Mouse (Mus musculus): ENCODE data around the gene Slc1a1. TPM values are rescaled to one million over a fixed set of nuclear protein-coding genes. Genes with fewer than 3 reads are reported as not detected.

Slc1a1 gene
- polyA plus RNA-seq, 1 experiment from 2014 or later, result 0.34 TPM

DNA sequence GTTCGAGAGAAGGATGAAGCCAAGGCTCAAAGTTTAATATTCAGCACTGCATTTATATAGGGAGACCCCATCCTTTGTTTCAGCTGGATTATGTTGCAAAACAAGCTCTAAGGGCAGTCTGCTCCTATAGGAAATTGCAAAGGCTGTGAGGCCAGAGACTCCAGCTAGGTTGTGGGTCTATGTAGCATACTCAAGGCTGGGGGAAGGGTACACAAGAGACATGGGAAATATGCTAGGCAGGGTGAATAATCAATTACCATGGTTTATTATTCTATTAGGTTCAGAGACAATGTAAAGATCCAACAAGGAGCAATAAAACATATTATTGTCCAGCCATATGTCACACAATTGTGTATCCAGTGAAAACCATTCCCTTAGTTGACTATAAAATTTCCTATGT is 57.0 kb downstream of the Slc1a1 start:
- no peak overlapping the region for H3K4me2 ChIP-seq
- H3K9me3 ChIP-seq, result no peaks in the 10 kb centered on the region
- no peak overlapping the region for H3K4me3 ChIP-seq (replicated peaks)
- WGBS, result 94% methylated on average over 1 of the region's 1 CpGs
- no peaks in the 10 kb centered on the region for H3K27me3 ChIP-seq
- no peak overlapping the region for H3K27ac ChIP-seq
- H3K9ac ChIP-seq (replicated peaks), result no peak overlapping the region
- peaks cover 8% of the 10 kb centered on the region; the same call in 1 of the 2 replicates for H3K4me1 ChIP-seq (replicated peaks)
- H3K36me3 ChIP-seq, result no peaks in the 10 kb centered on the region
- no peak for ATAC-seq (ENCODE audit: insufficient number of reproducible peaks, insufficient read depth, low FRiP score, low TSS enrichment, low read depth)

DNA sequence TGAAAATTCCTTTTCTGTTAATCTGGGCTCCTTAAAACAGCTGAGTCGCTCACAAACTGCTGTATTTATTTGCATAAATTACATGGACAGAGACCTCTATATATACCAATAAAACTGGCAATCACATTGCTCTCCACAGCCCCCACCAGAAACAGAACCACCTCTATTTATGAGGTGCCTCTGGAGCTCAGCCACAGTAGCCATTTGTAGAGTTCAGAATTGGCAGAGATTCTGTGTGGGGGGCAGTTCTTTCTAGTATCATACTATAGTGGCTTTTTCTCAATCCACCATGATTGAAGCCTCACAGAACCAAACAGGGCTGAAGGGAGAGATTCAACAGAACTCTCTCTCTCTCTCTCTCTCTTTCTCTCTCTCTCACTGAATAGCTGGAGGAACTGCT is 61.8 kb downstream of the Slc1a1 start:
- 74% methylated on average over 1 of the region's 1 CpGs for WGBS

DNA sequence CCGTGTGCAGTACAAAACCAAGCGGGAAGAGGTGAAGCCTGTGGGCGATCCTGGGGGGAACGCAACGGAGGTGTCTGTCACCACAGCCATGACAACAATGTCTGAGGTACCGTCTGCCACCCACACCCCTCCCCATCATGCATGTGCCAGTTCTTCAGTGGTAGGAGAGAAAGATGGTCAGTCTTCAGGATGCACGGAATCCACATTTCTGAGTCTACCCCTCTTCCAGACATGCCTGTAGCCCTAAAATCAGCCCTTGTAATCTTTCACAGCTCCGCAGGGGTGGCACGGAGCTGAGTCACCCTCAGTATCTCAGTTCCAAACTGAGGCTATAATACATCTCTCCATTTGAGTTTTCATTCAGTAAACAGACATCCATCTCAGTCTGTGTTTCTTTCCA is 62.6 kb downstream of the Slc1a1 start:
- H3K9ac ChIP-seq (replicated peaks), result no peak overlapping the region
- H3K36me3 ChIP-seq, result no peaks in the 10 kb centered on the region
- no peak overlapping the region for H3K4me3 ChIP-seq (replicated peaks)
- H3K4me2 ChIP-seq, result no peak overlapping the region
- no peaks in the 10 kb centered on the region for H3K9me3 ChIP-seq
- peaks cover 8% of the 10 kb centered on the region; the same call in 1 of the 2 replicates for H3K4me1 ChIP-seq (replicated peaks)
- WGBS, result 78% methylated on average over 9 of the region's 9 CpGs
- H3K27ac ChIP-seq, result no peak overlapping the region
- ATAC-seq (ENCODE audit: insufficient number of reproducible peaks, insufficient read depth, low FRiP score, low TSS enrichment, low read depth), result no peak
- H3K27me3 ChIP-seq, result no peaks in the 10 kb centered on the region

More for the DNA sequence above, 61.8 kb downstream of the Slc1a1 start:
- H3K4me1 ChIP-seq (replicated peaks), result peaks cover 8% of the 10 kb centered on the region; the same call in 1 of the 2 replicates
- no peaks in the 10 kb centered on the region for H3K9me3 ChIP-seq
- ATAC-seq (ENCODE audit: insufficient number of reproducible peaks, insufficient read depth, low FRiP score, low TSS enrichment, low read depth), result no peak
- no peaks in the 10 kb centered on the region for H3K36me3 ChIP-seq
- no peak overlapping the region for H3K9ac ChIP-seq (replicated peaks)
- H3K4me2 ChIP-seq, result no peak overlapping the region
- no peak overlapping the region for H3K27ac ChIP-seq
- no peak overlapping the region for H3K4me3 ChIP-seq (replicated peaks)
- no peaks in the 10 kb centered on the region for H3K27me3 ChIP-seq

- ATAC-seq (ENCODE audit: insufficient number of reproducible peaks, insufficient read depth, low FRiP score, low TSS enrichment, low read depth), result no peak
- no peaks in the 10 kb centered on the region; the same call in 1 of the 2 replicates for H3K27me3 ChIP-seq
- no peaks in the 10 kb centered on the region for H3K9me3 ChIP-seq
- H3K4me3 ChIP-seq (replicated peaks), result no peak overlapping the region
- no peaks in the 10 kb centered on the region for H3K36me3 ChIP-seq
- 94% methylated on average over 2 of the region's 2 CpGs for WGBS
- no peak overlapping the region for H3K4me2 ChIP-seq
- no peak overlapping the region for H3K9ac ChIP-seq (replicated peaks)
- 0 out of 2 replicates have a peak, but pooled peaks cover 4% of the 10 kb centered on the region for H3K4me1 ChIP-seq (replicated peaks)
- no peak overlapping the region for H3K27ac ChIP-seq
Measured at GRCm38 (mm10) chr19:28900771-28901170, 65.9 kb downstream of the Slc1a1 start.

DNA sequence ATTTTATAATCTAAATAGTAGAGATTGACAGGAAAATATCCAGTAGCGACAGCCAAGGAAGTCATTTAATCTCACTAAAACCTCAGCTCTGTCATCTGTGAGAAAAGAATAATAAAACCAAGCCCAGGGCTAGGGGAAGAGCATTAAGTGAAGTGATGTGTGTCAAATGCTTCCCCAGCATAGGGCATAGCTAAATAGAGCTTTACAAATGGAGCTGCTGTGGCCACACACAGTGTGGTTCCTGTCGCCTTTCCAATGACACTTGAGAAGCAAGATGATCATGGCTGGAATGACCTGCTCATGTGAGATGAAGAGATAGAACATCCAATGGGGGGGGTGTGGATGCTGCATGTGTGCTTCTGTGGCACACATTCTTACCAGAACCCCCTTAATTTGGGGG is 67.3 kb downstream of the Slc1a1 start:
- Histone ChIP-seq H3K9me3 (no peaks in the 10 kb centered on the region), H3K4me1 (replicated peaks) (peaks cover 1% of the 10 kb centered on the region; the same call in 1 of the 2 replicates), H3K4me2 (no peak overlapping the region), H3K9ac (replicated peaks) (no peak overlapping the region), H3K4me3 (replicated peaks) (no peak overlapping the region), H3K27ac (no peak overlapping the region), H3K36me3 (no peaks in the 10 kb centered on the region), H3K27me3 (no peaks in the 10 kb centered on the region; the same call in 1 of the 2 replicates)
- 71% methylated on average over 2 of the region's 2 CpGs for WGBS
- no peak for ATAC-seq (ENCODE audit: insufficient number of reproducible peaks, insufficient read depth, low FRiP score, low TSS enrichment, low read depth)

DNA sequence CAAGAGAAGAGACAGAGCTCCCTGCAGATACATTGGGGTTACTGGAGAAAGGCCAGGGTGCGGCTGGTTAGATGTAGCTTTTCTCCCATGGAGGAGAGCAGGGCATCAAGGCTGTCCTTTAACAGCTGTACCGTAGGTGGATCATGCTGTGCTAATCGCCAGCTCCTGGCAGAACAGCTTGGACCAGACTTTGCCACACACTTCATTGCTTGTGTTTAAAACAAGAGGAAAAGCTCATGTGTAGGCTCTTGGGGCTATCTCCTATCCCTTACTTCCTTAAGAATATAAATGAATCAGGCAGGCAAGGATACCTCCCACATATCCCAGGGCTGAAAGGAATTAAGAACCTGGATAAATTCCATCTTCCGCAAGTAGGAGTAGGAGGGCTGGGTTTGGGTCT is 68.0 kb downstream of the Slc1a1 start:
- no peak overlapping the region for H3K4me3 ChIP-seq (replicated peaks)
- H3K27me3 ChIP-seq, result no peaks in the 10 kb centered on the region; the same call in 1 of the 2 replicates
- no peaks in the 10 kb centered on the region for H3K9me3 ChIP-seq
- no peak overlapping the region for H3K9ac ChIP-seq (replicated peaks)
- WGBS, result 82% methylated on average over 4 of the region's 4 CpGs
- H3K36me3 ChIP-seq, result no peaks in the 10 kb centered on the region
- H3K4me2 ChIP-seq, result no peak overlapping the region
- no peak overlapping the region for H3K27ac ChIP-seq
- ATAC-seq (ENCODE audit: insufficient number of reproducible peaks, insufficient read depth, low FRiP score, low TSS enrichment, low read depth), result no peak
- peaks cover 8% of the 10 kb centered on the region for H3K4me1 ChIP-seq (replicated peaks)

DNA sequence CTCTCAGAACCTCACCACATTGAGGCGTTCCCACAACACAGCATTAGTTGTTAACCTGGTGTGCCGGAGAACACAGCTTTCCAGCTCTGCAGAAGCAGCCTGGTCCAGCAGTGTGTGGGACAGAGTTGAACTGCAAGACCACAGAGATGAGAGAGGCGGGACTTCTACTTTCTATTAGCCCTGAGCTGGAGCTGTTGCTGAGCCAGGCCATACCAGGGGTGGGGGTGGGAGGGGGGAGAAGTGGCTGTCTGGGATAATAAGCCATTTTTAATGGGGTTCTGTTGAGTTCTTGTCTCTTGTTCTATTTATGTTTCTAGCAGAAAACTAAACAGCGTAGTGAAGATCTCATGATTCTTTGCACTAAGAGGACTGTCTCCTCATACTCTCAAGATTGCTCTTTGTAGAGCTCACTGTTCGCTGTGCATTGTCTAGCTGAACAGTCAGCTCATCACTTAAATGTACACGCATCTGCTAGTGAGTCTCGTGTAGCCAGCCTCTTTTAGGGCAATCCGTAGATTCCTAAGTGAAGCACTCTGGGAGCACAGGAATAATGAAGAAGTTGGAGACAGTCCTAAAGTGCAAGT is 68.8 kb downstream of the Slc1a1 start:
- 86% methylated on average over 8 of the region's 8 CpGs for whole genome bisulfite sequencing
- H3K4me3 ChIP-seq (replicated peaks), result no peak overlapping the region
- no peak overlapping the region for H3K27ac ChIP-seq
- no peaks in the 10 kb centered on the region; the same call in 1 of the 2 replicates for H3K27me3 ChIP-seq
- no peak overlapping the region for H3K4me2 ChIP-seq
- no peaks in the 10 kb centered on the region for H3K36me3 ChIP-seq
- ATAC-seq (ENCODE audit: insufficient number of reproducible peaks, insufficient read depth, low FRiP score, low TSS enrichment, low read depth), result no peak
- peaks cover 16% of the 10 kb centered on the region for H3K4me1 ChIP-seq (replicated peaks)
- no peak overlapping the region; the same call in 1 of the 2 replicates for H3K9ac ChIP-seq (replicated peaks)
- no peaks in the 10 kb centered on the region for H3K9me3 ChIP-seq

GRCm38 (mm10) chr19:28908186-28908585 is 73.3 kb downstream of the Slc1a1 start:
- 15% methylated on average over 4 of the region's 4 CpGs for WGBS
- ATAC-seq (ENCODE audit: insufficient number of reproducible peaks, insufficient read depth, low FRiP score, low TSS enrichment, low read depth), result no peak

DNA sequence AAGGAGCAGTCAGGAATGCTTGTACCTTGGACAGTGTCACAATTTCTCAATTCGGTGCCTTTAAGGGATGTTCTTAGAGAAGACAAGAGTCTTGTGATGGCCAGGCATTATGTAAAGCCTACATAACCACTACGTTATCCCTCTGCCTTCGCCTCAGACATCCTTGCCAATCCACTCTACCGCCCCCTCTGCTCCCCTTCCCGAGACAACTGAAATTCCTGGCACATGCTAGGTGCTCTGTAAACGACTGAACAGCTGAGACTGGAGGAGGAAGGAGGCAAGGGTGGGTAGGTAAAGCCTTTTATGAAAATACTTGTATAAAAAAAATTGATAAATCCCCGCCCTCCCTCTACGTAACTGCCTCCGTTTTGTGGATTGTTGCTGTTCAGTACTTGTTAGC is 73.8 kb downstream of the Slc1a1 start:
- no peak overlapping the region for H3K4me2 ChIP-seq
- H3K9ac ChIP-seq (replicated peaks), result no peak overlapping the region
- no peaks in the 10 kb centered on the region for H3K9me3 ChIP-seq
- 59% methylated on average over 9 of the region's 9 CpGs for WGBS
- H3K27ac ChIP-seq, result no peak overlapping the region
- no peak overlapping the region for H3K4me3 ChIP-seq (replicated peaks)
- ATAC-seq (ENCODE audit: insufficient number of reproducible peaks, insufficient read depth, low FRiP score, low TSS enrichment, low read depth), result no peak
- H3K4me1 ChIP-seq (replicated peaks), result peaks cover 18% of the 10 kb centered on the region
- H3K36me3 ChIP-seq, result no peaks in the 10 kb centered on the region
- H3K27me3 ChIP-seq, result no peaks in the 10 kb centered on the region; the same call in 1 of the 2 replicates

More at GRCm38 (mm10) chr19:28908186-28908585, 73.3 kb downstream of the Slc1a1 start:
- Histone ChIP-seq H3K9ac (replicated peaks) (no peak overlapping the region), H3K9me3 (no peaks in the 10 kb centered on the region), H3K36me3 (no peaks in the 10 kb centered on the region), H3K4me3 (replicated peaks) (no peak overlapping the region), H3K4me2 (no peak overlapping the region), H3K27ac (no peak overlapping the region), H3K27me3 (no peaks in the 10 kb centered on the region; the same call in 1 of the 2 replicates), H3K4me1 (replicated peaks) (peaks cover 18% of the 10 kb centered on the region)

- no peak for ATAC-seq (ENCODE audit: insufficient number of reproducible peaks, insufficient read depth, low FRiP score, low TSS enrichment, low read depth)
- no peak overlapping the region for H3K4me3 ChIP-seq (replicated peaks)
- H3K27me3 ChIP-seq, result no peaks in the 10 kb centered on the region
- no peak overlapping the region for H3K9ac ChIP-seq (replicated peaks)
- no peak overlapping the region for H3K27ac ChIP-seq
- no peaks in the 10 kb centered on the region for H3K9me3 ChIP-seq
- H3K4me2 ChIP-seq, result no peak overlapping the region
- H3K4me1 ChIP-seq (replicated peaks), result no peaks in the 10 kb centered on the region; the same call in 1 of the 2 replicates
- no peaks in the 10 kb centered on the region for H3K36me3 ChIP-seq
- WGBS, result 82% methylated on average over 6 of the region's 6 CpGs
Measured at GRCm38 (mm10) chr19:28914598-28914997, 79.7 kb downstream of the Slc1a1 start.

DNA sequence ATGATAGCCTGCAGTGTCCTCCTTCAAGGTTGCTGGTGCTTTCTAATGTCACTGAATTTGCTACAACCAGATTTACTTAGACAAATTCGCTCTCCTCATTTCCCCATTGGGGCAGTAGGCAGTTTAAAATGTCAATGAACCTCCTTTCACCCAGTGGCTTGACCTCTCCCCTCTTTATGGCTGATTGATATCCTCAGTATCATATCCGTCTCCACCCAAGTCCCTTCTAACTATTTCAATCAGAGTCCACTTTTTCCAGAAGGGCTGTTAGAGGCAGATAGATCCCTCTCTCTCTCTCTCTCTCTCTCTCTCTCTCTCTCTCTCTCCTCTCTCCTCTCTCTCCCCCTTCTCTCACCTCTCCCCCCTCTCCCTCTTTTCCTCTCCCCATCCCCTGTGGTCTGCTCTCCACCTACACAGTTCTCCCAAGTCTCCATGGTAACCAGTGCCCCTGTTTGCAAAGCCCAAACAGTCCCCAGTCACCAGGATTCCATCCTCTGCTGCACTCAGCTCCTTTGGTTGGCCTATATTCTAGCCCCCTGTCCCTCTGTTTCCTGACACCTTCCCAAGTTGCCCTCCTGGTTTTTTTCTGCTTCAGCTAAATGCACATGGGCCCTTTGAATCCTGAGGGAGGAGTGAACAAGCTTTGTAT is 80.9 kb downstream of the Slc1a1 start:
- H3K27ac ChIP-seq, result no peak overlapping the region
- H3K36me3 ChIP-seq, result no peaks in the 10 kb centered on the region
- no peak overlapping the region for H3K4me3 ChIP-seq (replicated peaks)
- no peak overlapping the region for H3K4me2 ChIP-seq
- no peaks in the 10 kb centered on the region for H3K9me3 ChIP-seq
- H3K27me3 ChIP-seq, result no peaks in the 10 kb centered on the region
- ATAC-seq (ENCODE audit: insufficient number of reproducible peaks, insufficient read depth, low FRiP score, low TSS enrichment, low read depth), result no peak
- H3K9ac ChIP-seq (replicated peaks), result no peak overlapping the region
- 71% methylated on average over 2 of the region's 2 CpGs for WGBS
- no peaks in the 10 kb centered on the region; the same call in 1 of the 2 replicates for H3K4me1 ChIP-seq (replicated peaks)

Data from limb, embryonic 12.5 days (tissue).